Comparison of ENCODE assay signal across 8 mouse cellular contexts in genomic region chr15:81663697-81664561, GRCm38 (mm10). TPM values are rescaled to one million over a fixed set of nuclear protein-coding genes. Genes with fewer than 3 reads are reported as not detected.
DNase-seq lines count a peak whose midpoint lies in the region; ATAC-seq and TF ChIP-seq lines count a peak whose summit lies in the region.

Gene L3mbtl2 (plus strand): TSS chr15:81663889.

- intact Hi-C loops in heart, postnatal 36 days (cut with DNase I) = no loop called here

- H3K4me3 ChIP-seq in G1E (ENCODE audit: low read depth, low read length) = peak within 1 kb of the TSS; percentile 84
- H3K4me3 ChIP-seq in forebrain, embryonic 16.5 days (replicated peaks; ENCODE audit: low read length) = peak within 1 kb of the TSS; percentile 92
- peak within 1 kb of the TSS; percentile 100 for H3K4me3 ChIP-seq in layer of hippocampus, adult 2 months
- H3K4me3 ChIP-seq in lung, embryonic 14.5 days (ENCODE audit: low read depth, low read length) = peak within 1 kb of the TSS; percentile 84
- peak within 1 kb of the TSS; percentile 90 for H3K4me3 ChIP-seq in olfactory bulb, adult 2 months (ENCODE audit: insufficient read depth, low read depth, low read length)
- H3K4me3 ChIP-seq in thymus, adult 2 months (ENCODE audit: control insufficient read depth, insufficient read depth, low read length) = peak within 1 kb of the TSS; percentile 87

- TF ChIP-seq POLR2A in olfactory bulb, adult 2 months (IDR thresholded peaks at IDR 0.05; ENCODE audit: insufficient read depth, low read depth, low read length) = no peak
- peak; percentile 71 for TF ChIP-seq POLR2A in thymus, adult 2 months (IDR thresholded peaks at IDR 0.05; ENCODE audit: control insufficient read depth, extremely low read depth, insufficient read depth, low read length, poor library complexity)

- H3K36me3 ChIP-seq in G1E (replicated peaks) = peaks cover 22% of the 10 kb centered on the region
- H3K36me3 ChIP-seq in forebrain, embryonic 16.5 days (ENCODE audit: control insufficient read depth, insufficient read depth) = peaks cover 9% of the 10 kb centered on the region
- peaks cover 20% of the 10 kb centered on the region for H3K36me3 ChIP-seq in lung, embryonic 14.5 days (ENCODE audit: insufficient read depth)
- H3K36me3 ChIP-seq in thymus, adult 2 months (ENCODE audit: control insufficient read depth, insufficient read depth, low read length) = peaks cover 6% of the 10 kb centered on the region; the same call in 1 of the 2 replicates

- peak; percentile 95 for ATAC-seq in G1E (ENCODE audit: extremely low read depth, insufficient number of reproducible peaks, low FRiP score, poor library complexity, severe bottlenecking)
- ATAC-seq in forebrain, embryonic 16.5 days = peak; percentile 100
- peak; percentile 99 for ATAC-seq in lung, embryonic 14.5 days (ENCODE audit: insufficient read depth)

- WGBS in forebrain, embryonic 16.5 days = under 1% methylated on average over 55 of the region's 55 CpGs
- WGBS in lung, embryonic 14.5 days = under 1% methylated on average over 55 of the region's 55 CpGs
- WGBS in olfactory bulb, adult 2 months = 1% methylated on average over 55 of the region's 55 CpGs
- WGBS in thymus, adult 2 months = under 1% methylated on average over 55 of the region's 55 CpGs

- H3K9me3 ChIP-seq in G1E (replicated peaks) = no peaks in the 10 kb centered on the region
- no peaks in the 10 kb centered on the region for H3K9me3 ChIP-seq in forebrain, embryonic 16.5 days (ENCODE audit: control insufficient read depth, low read length)
- H3K9me3 ChIP-seq in lung, embryonic 14.5 days (ENCODE audit: low read depth, low read length) = no peaks in the 10 kb centered on the region

- TF ChIP-seq CTCF in G1E (IDR thresholded peaks at IDR 0.05; ENCODE audit: low read depth, low read length) = no peak
- peak; percentile 64 for TF ChIP-seq CTCF in layer of hippocampus, adult 2 months (conservative IDR thresholded peaks at IDR 0.05)
- TF ChIP-seq CTCF in lung, embryonic 14.5 days (IDR thresholded peaks at IDR 0.05; ENCODE audit: low read depth) = peak; percentile 42
- TF ChIP-seq CTCF in olfactory bulb, adult 2 months (IDR thresholded peaks at IDR 0.05; ENCODE audit: insufficient read depth, low read depth, low read length) = no peak
- peak; percentile 43 for TF ChIP-seq CTCF in thymus, adult 2 months (IDR thresholded peaks at IDR 0.05; ENCODE audit: borderline replicate concordance, control insufficient read depth, extremely low read depth, insufficient read depth, low read length, poor library complexity)

- peaks cover 26% of the 10 kb centered on the region for H3K4me1 ChIP-seq in G1E (ENCODE audit: insufficient read depth, low read depth, low read length)
- peaks cover 9% of the 10 kb centered on the region for H3K4me1 ChIP-seq in forebrain, embryonic 16.5 days (replicated peaks; ENCODE audit: control insufficient read depth, insufficient read depth, low read length)
- peaks cover 3% of the 10 kb centered on the region; the same call in 1 of the 2 replicates for H3K4me1 ChIP-seq in lung, embryonic 14.5 days (ENCODE audit: insufficient read depth)
- no peaks in the 10 kb centered on the region for H3K4me1 ChIP-seq in olfactory bulb, adult 2 months (ENCODE audit: control insufficient read depth, insufficient read depth, low read length)
- peaks cover 12% of the 10 kb centered on the region; the same call in 1 of the 2 replicates for H3K4me1 ChIP-seq in thymus, adult 2 months (replicated peaks; ENCODE audit: control insufficient read depth, insufficient read depth, low read length)

- H3K9ac ChIP-seq in forebrain, embryonic 16.5 days (replicated peaks; ENCODE audit: low read depth, low read length) = peak within 1 kb of the TSS; percentile 79
- peak within 1 kb of the TSS; percentile 74 for H3K9ac ChIP-seq in lung, embryonic 14.5 days

- DNase-seq in G1E (ENCODE audit: low spot score) = peak; percentile 95
- DNase-seq in cerebellum, adult 18-20 months = peak; percentile 92 to 94
- peak; percentile 88 for DNase-seq in heart, postnatal 36 days
- DNase-seq in layer of hippocampus, adult 2 months (ENCODE audit: low spot score in 2 of 2) = peak; percentile 91 to 92
- DNase-seq in lung, embryonic 14.5 days = peak; percentile 97
- DNase-seq in thymus, adult 2 months = peak; percentile 93

- H3K27me3 ChIP-seq in G1E (ENCODE audit: insufficient read depth, low read length) = peaks cover 3% of the 10 kb centered on the region; the same call in 1 of the 2 replicates
- no peaks in the 10 kb centered on the region for H3K27me3 ChIP-seq in forebrain, embryonic 16.5 days (replicated peaks; ENCODE audit: control insufficient read depth, insufficient read depth, low read length)
- no peaks in the 10 kb centered on the region for H3K27me3 ChIP-seq in lung, embryonic 14.5 days (ENCODE audit: insufficient read depth, low read length)
- H3K27me3 ChIP-seq in thymus, adult 2 months (ENCODE audit: control insufficient read depth, insufficient read depth, low read length) = no peaks in the 10 kb centered on the region

- H3K4me2 ChIP-seq in forebrain, embryonic 16.5 days (ENCODE audit: low read length) = peak within 1 kb of the TSS; percentile 95
- H3K4me2 ChIP-seq in lung, embryonic 14.5 days = peak within 1 kb of the TSS; percentile 87

- H3K27ac ChIP-seq in forebrain, embryonic 16.5 days (ENCODE audit: low read length) = peak within 1 kb of the TSS; percentile 71
- H3K27ac ChIP-seq in layer of hippocampus, adult 2 months = peak within 1 kb of the TSS; percentile 82
- H3K27ac ChIP-seq in lung, embryonic 14.5 days (ENCODE audit: low read depth) = no peak within 1 kb of the TSS
- H3K27ac ChIP-seq in olfactory bulb, adult 2 months (ENCODE audit: insufficient read depth, low read depth, low read length) = no peak within 1 kb of the TSS
- H3K27ac ChIP-seq in thymus, adult 2 months (ENCODE audit: control insufficient read depth, insufficient read depth, low read length) = peak within 1 kb of the TSS; percentile 41; the same call in 1 of the 2 replicates

RNA-seq across cellular contexts. Expression of gene L3mbtl2, which starts in this region (rescaled TPM):
- 39.9 and 82.0 TPM in 2 replicates for total RNA-seq in G1E (2014; fragmentation: Nextera tagmentation)
- 35.0 and 36.5 TPM in 2 replicates for total RNA-seq in G1E (2017)
- 13.8 and 21.8 TPM in 2 replicates for polyA plus RNA-seq in G1E (2012)
- 30.8 and 32.7 TPM in 2 replicates for polyA plus RNA-seq in forebrain, embryonic 16.5 days (2015; fragmentation: Nextera tagmentation; extraction: Ambion mirVana)
- 10 to 100 TPM in 1 of 2 experiments, 1 to 10 TPM in 1; 9.4 to 11.0 TPM for total RNA-seq in heart, postnatal 36 days (2021)
- 10 to 100 TPM; 40.8 to 43.5 TPM for total RNA-seq in layer of hippocampus, adult 2 months (2021)
- polyA plus RNA-seq in lung, embryonic 14.5 days (2014; fragmentation: Nextera tagmentation; extraction: Ambion mirVana) = 25.8 and 26.7 TPM in 2 replicates
- polyA plus RNA-seq in olfactory bulb, adult 2 months (2012; ENCODE audit: insufficient read depth, insufficient read length, low replicate concordance, missing spikeins) = not detected in 2 replicates
- polyA plus RNA-seq in thymus, adult 2 months (2012; rRNA removed) = 35.4 and 35.6 TPM in 2 replicates

Comparison
In these comparisons a context has a peak if more than half of its experiments do, and no peak if none do; other contexts are left out.
1. CTCF ChIP-seq: peak in layer of hippocampus, adult 2 months (single experiment), lung, embryonic 14.5 days (single experiment) and thymus, adult 2 months (single experiment); none in G1E (single experiment) and olfactory bulb, adult 2 months (single experiment).
2. H3K27ac ChIP-seq: peak in forebrain, embryonic 16.5 days (single experiment), layer of hippocampus, adult 2 months (single experiment) and thymus, adult 2 months (single experiment); none in lung, embryonic 14.5 days (single experiment) and olfactory bulb, adult 2 months (single experiment).
3. Peak in every context shown above with its lines, with median percentiles within 50 percentile points of each other: ATAC-seq, DNase-seq and H3K4me3 ChIP-seq.